Mouse (Mus musculus): ENCODE data around the gene Crim1.

GRCm38 (mm10) chr17:78256534-78256933, 56.5 kb downstream of the Crim1 start:
- TF ChIP-seq GATA1 (IDR thresholded peaks at IDR 0.05; ENCODE audit: borderline replicate concordance, low read length) (no peak), FLI1 (IDR thresholded peaks at IDR 0.05; ENCODE audit: low read length) (no peak)
